In the genomic region with DNA sequence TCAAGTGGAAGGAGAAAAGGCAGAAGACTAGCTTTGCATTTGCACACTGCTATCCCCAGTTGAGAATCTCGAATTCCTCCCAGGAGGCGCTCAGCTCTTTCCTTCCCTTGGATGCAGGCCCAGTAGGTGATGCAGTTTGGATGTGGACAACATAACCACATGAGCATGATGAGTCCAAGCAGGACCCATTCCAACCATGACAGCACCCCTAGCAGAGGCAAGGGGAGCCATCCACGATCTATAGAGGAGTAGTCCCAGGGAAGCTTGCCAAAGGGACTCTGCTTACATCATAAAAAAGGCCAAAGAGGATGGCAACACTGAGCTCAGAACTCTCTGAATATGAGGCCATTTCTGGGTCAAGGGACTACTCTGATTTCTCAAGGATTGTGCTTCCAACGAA, we compare ENCODE assay signal across 25 mouse cellular contexts. TPM values are rescaled to one million over a fixed set of nuclear protein-coding genes. Genes with fewer than 3 reads are reported as not detected.
A peak's percentile ranks its signal among the peaks of the same experiment; 100 is the strongest.
DNase-seq lines count a peak whose midpoint lies in the region; ATAC-seq lines count a peak whose summit lies in the region.
"Had no signal": no experiment of that assay in that cellular context is flagged by ENCODE, and none has a peak within 500 bp of the region (broad histone marks: within the 10 kb centered on the region; RNA-seq: fewer than 3 reads in every experiment).

No protein-coding gene starts in this region.

- no peak for ATAC-seq in hindbrain, embryonic 13.5 days (ENCODE audit: low FRiP score)
- ATAC-seq: CD4-positive, CD25-positive, alpha-beta regulatory T cell, adult 4 months; hindbrain, embryonic 16.5 days; intestine, embryonic 16.5 days; liver, postnatal 0 days; midbrain, embryonic 13.5 days had no signal

- no peak overlapping the region for H3K4me2 ChIP-seq in hindbrain, embryonic 13.5 days
- H3K4me2 ChIP-seq: embryonic facial prominence, embryonic 12.5 days; heart, embryonic 15.5 days; limb, embryonic 12.5 days; liver, embryonic 11.5 days; midbrain, embryonic 13.5 days; neural tube, embryonic 12.5 days; stomach, embryonic 15.5 days had no signal

- no peak overlapping the region for H3K9ac ChIP-seq in hindbrain, embryonic 13.5 days
- H3K9ac ChIP-seq: embryonic facial prominence, embryonic 12.5 days; heart, embryonic 15.5 days; limb, embryonic 12.5 days; liver, postnatal 0 days; midbrain, embryonic 13.5 days; neural tube, embryonic 12.5 days; stomach, embryonic 15.5 days had no signal

- no peaks in the 10 kb centered on the region for H3K36me3 ChIP-seq in hindbrain, embryonic 13.5 days
- H3K36me3 ChIP-seq: embryonic facial prominence, embryonic 12.5 days; heart, embryonic 15.5 days; limb, embryonic 12.5 days; midbrain, embryonic 13.5 days; neural tube, embryonic 12.5 days; stomach, embryonic 15.5 days had no signal

- WGBS in hindbrain, embryonic 13.5 days = 86% methylated on average over 4 of the region's 4 CpGs

- peak; percentile 13 for DNase-seq in adrenal gland, adult 2 months
- DNase-seq in adrenal gland, postnatal 4 days (ENCODE audit: low spot score in 2 of 2) = no peak
- peak; percentile 6 for DNase-seq in lung, postnatal 10 days
- no peak for DNase-seq in lung, postnatal 25 days (ENCODE audit: low spot score)
- DNase-seq in adrenal gland, postnatal 25 days = peak; percentile 7
- no peak for DNase-seq in spleen, postnatal 10 days (ENCODE audit: low spot score in 2 of 2)
- DNase-seq: cerebellum, adult 11 months; cerebellum, postnatal 25 days; heart, adult 2 months; kidney, postnatal 36 days; liver, postnatal 0 days; lung, postnatal 14 days; thymus, postnatal 25 days had no signal

- H3K4me1 ChIP-seq in hindbrain, embryonic 13.5 days (replicated peaks) = no peaks in the 10 kb centered on the region
- H3K4me1 ChIP-seq: embryonic facial prominence, embryonic 12.5 days; heart, embryonic 15.5 days; limb, embryonic 12.5 days; midbrain, embryonic 13.5 days; neural tube, embryonic 12.5 days; stomach, embryonic 15.5 days had no signal

- H3K4me3 ChIP-seq in hindbrain, embryonic 13.5 days = no peak overlapping the region
- H3K4me3 ChIP-seq: embryonic facial prominence, embryonic 12.5 days; heart, adult 2 months; heart, embryonic 15.5 days; limb, embryonic 12.5 days; megakaryocyte, embryonic 14.5 days; midbrain, embryonic 13.5 days; neural tube, embryonic 12.5 days; stomach, embryonic 15.5 days had no signal

- H3K27me3 ChIP-seq in hindbrain, embryonic 13.5 days = no peaks in the 10 kb centered on the region
- H3K27me3 ChIP-seq: embryonic facial prominence, embryonic 12.5 days; heart, embryonic 15.5 days; limb, embryonic 12.5 days; megakaryocyte, embryonic 14.5 days; midbrain, embryonic 13.5 days; neural tube, embryonic 12.5 days; stomach, embryonic 15.5 days had no signal

- no peak overlapping the region for H3K27ac ChIP-seq in hindbrain, embryonic 13.5 days
- H3K27ac ChIP-seq: embryonic facial prominence, embryonic 12.5 days; heart, adult 2 months; heart, embryonic 15.5 days; limb, embryonic 12.5 days; midbrain, embryonic 13.5 days; neural tube, embryonic 12.5 days; stomach, embryonic 15.5 days had no signal

- H3K9me3 ChIP-seq in hindbrain, embryonic 13.5 days = no peaks in the 10 kb centered on the region
- H3K9me3 ChIP-seq: embryonic facial prominence, embryonic 12.5 days; heart, embryonic 15.5 days; limb, embryonic 12.5 days; megakaryocyte, embryonic 14.5 days; midbrain, embryonic 13.5 days; neural tube, embryonic 12.5 days; stomach, embryonic 15.5 days had no signal

RNA-seq across cellular contexts. Expression of gene Thbs1, which starts 32.5 kb away (rescaled TPM):
- total RNA-seq in adrenal gland, adult 2 months (2021) = 10 to 100 TPM; 19.3 to 19.9 TPM
- polyA plus RNA-seq in adrenal gland, adult 2 months (2012; rRNA removed) = 1.8 and 3.2 TPM in 2 replicates
- 10 to 100 TPM; 27.0 to 31.6 TPM for total RNA-seq in adrenal gland, postnatal 4 days (2021)
- total RNA-seq in adrenal gland, postnatal 25 days (2021) = 8.0 and 8.5 TPM in 2 replicates
- 8.1 and 11.3 TPM in 2 replicates for polyA plus RNA-seq in hindbrain, embryonic 13.5 days (2015; fragmentation: Nextera tagmentation; extraction: Ambion mirVana)

Comparison
In these comparisons a context has a peak if more than half of its experiments do, and no peak if none do; other contexts are left out.
1. DNase-seq: peak in adrenal gland, adult 2 months (single experiment), lung, postnatal 10 days (single experiment) and adrenal gland, postnatal 25 days (single experiment); none in adrenal gland, postnatal 4 days (0 of 2), lung, postnatal 25 days (single experiment) and spleen, postnatal 10 days (0 of 2).